Mouse (Mus musculus): ENCODE data around the gene Foxa1.

DNA sequence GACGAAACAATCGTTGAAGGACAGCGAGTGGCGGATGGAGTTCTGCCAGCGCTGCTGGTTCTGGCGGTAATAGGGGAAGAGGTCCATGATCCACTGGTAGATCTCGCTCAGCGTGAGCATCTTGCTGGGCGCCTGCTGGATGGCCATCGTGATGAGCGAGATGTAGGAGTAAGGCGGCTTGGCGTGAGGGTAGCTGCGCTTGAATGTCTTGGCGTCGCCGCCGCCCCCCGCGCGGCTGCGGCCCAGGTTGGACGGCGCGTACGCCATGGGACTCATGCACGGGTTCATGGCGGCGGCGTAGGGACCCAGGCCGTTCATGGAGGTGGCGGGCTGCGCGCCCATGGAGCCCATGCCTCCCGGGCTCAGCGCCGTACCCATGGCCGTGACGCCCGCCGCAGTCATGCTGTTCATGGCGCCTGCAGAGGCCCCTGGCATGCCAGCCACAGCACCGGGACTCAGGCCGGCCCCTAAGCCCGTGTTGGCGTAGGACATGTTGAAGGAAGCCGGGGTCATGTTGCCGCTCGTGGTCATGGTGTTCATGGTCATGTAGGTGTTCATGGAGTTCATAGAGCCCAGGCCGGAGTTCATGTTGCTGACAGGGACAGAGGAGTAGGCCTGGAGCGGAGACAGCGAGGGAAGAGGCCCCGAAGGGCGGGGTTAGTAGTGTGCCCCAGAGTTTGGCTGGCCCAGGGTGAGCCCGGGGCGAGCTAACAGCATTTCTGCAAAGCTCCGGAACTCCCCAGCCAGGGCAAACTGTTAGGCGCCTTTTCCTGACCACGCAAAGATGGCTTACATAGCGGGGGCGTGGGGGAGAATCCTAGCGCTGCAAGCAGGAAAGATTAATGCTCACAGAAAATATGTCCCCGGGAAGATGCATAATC, 3.7 kb downstream of the Foxa1 start:
- no peak for TF ChIP-seq TCF12 (IDR thresholded peaks at IDR 0.05; ENCODE audit: low read depth, low read length)
- no peak for TF ChIP-seq CHD2 (IDR thresholded peaks at IDR 0.05; ENCODE audit: low read length)
- no peak for TF ChIP-seq CTCF (IDR thresholded peaks at IDR 0.05 in 2 of 3, conservative IDR thresholded peaks at IDR 0.05 in 1 of 3; ENCODE audit: control insufficient read depth in 1 of 3, insufficient read depth in 1 of 3, low read depth in 2 of 3, low read length in 3 of 3, poor library complexity in 1 of 3, severe bottlenecking in 1 of 3)
- TF ChIP-seq POLR2A (IDR thresholded peaks at IDR 0.05; ENCODE audit: control insufficient read depth in 1 of 2, insufficient read depth in 1 of 2, low read depth in 1 of 2, low read length in 2 of 2, poor library complexity in 1 of 2) = no peak
- no peak for TF ChIP-seq EP300 (IDR thresholded peaks at IDR 0.05; ENCODE audit: low read depth in 1 of 2, low read length in 2 of 2)
- no peak for TF ChIP-seq MEF2A (IDR thresholded peaks at IDR 0.05; ENCODE audit: extremely low read depth, insufficient replicate concordance, low read depth, low read length, poor library complexity, severe bottlenecking)
- TF ChIP-seq SMC3 (IDR thresholded peaks at IDR 0.05; ENCODE audit: low read depth, low read length) = no peak
- TF ChIP-seq TAL1 (IDR thresholded peaks at IDR 0.05; ENCODE audit: low read length) = no peak
- no peak for TF ChIP-seq MAX (IDR thresholded peaks at IDR 0.05; ENCODE audit: low read length)
- TF ChIP-seq GABPA (IDR thresholded peaks at IDR 0.05; ENCODE audit: low read depth, low read length) = no peak
- no peak for TF ChIP-seq TBP (IDR thresholded peaks at IDR 0.05; ENCODE audit: low read depth, low read length)
- no peak for TF ChIP-seq ZC3H11A (IDR thresholded peaks at IDR 0.05; ENCODE audit: low read depth, low read length)
- TF ChIP-seq USF1 (IDR thresholded peaks at IDR 0.05; ENCODE audit: low read depth, low read length) = no peak

Data from MEL (cell line).